Mouse (Mus musculus): ENCODE measurements around the gene A930018P22Rik. TPM values are rescaled to one million over a fixed set of nuclear protein-coding genes. Genes with fewer than 3 reads are reported as not detected.
"Not testable (repeated sequence)": the region's sequence is repeated elsewhere in the genome, so short reads cannot be mapped to it uniquely, and the experiment has no call there.

A930018P22Rik gene
- total RNA-seq (2014; fragmentation: Nextera tagmentation) (not detected in 2 replicates), total RNA-seq (2017) (not detected in 2 replicates), polyA plus RNA-seq (2012) (not detected in 2 replicates)

GRCm38 (mm10) chr2:104122505-104123378 lies at the start of gene A930018P22Rik:
A930018P22Rik (plus strand) TSS chr2:104122769.
- H3K4me3 ChIP-seq (ENCODE audit: low read depth, low read length), result peak within 1 kb of the TSS; percentile 76
- no peaks in the 10 kb centered on the region for H3K36me3 ChIP-seq (replicated peaks)
- TF ChIP-seq CTCF (IDR thresholded peaks at IDR 0.05; ENCODE audit: low read depth, low read length) (no peak), GATA2 (IDR thresholded peaks at IDR 0.05; ENCODE audit: borderline replicate concordance, low read depth, low read length) (no peak), POLR2AphosphoS5 (IDR thresholded peaks at IDR 0.05; ENCODE audit: insufficient replicate concordance, low read depth, low read length) (no peak), GATA1 (IDR thresholded peaks at IDR 0.05; ENCODE audit: borderline replicate concordance, low read length) (no peak), TAL1 (conservative IDR thresholded peaks at IDR 0.05; ENCODE audit: low read depth, low read length) (no peak)
- DNase-seq (ENCODE audit: low spot score), result peak; percentile 73
- H3K4me1 ChIP-seq (ENCODE audit: insufficient read depth, low read depth, low read length), result peaks cover 41% of the 10 kb centered on the region
- H3K27me3 ChIP-seq (ENCODE audit: insufficient read depth, low read length), result peaks cover 13% of the 10 kb centered on the region
- peak; percentile 78 for ATAC-seq (ENCODE audit: extremely low read depth, insufficient number of reproducible peaks, low FRiP score, poor library complexity, severe bottlenecking)
- H3K9me3 ChIP-seq (replicated peaks), result no peaks in the 10 kb centered on the region

GRCm38 (mm10) chr2:104078285-104078684 lies 44.3 kb upstream of the A930018P22Rik start:
- H3K4me1 ChIP-seq (ENCODE audit: insufficient read depth, low read depth, low read length), result peaks cover 26% of the 10 kb centered on the region
- H3K4me3 ChIP-seq (ENCODE audit: low read depth, low read length); H3K27me3 ChIP-seq (ENCODE audit: insufficient read depth, low read length); H3K36me3 ChIP-seq (replicated peaks); H3K9me3 ChIP-seq (replicated peaks); DNase-seq (ENCODE audit: low spot score): not testable (repeated sequence)
- ATAC-seq (ENCODE audit: extremely low read depth, insufficient number of reproducible peaks, low FRiP score, poor library complexity, severe bottlenecking), result peak; percentile 99
- TF ChIP-seq TAL1 (conservative IDR thresholded peaks at IDR 0.05; ENCODE audit: low read depth, low read length), result peak; percentile 69

GRCm38 (mm10) chr2:104081436-104082050 lies 41.0 kb upstream of the A930018P22Rik start:
- ATAC-seq (ENCODE audit: extremely low read depth, insufficient number of reproducible peaks, low FRiP score, poor library complexity, severe bottlenecking); H3K36me3 ChIP-seq (replicated peaks); H3K27me3 ChIP-seq (ENCODE audit: insufficient read depth, low read length); H3K4me3 ChIP-seq (ENCODE audit: low read depth, low read length); H3K9me3 ChIP-seq (replicated peaks); DNase-seq (ENCODE audit: low spot score): not testable (repeated sequence)
- H3K4me1 ChIP-seq (ENCODE audit: insufficient read depth, low read depth, low read length), result peaks cover 26% of the 10 kb centered on the region

- TF ChIP-seq POLR2AphosphoS5 (IDR thresholded peaks at IDR 0.05; ENCODE audit: insufficient replicate concordance, low read depth, low read length) (no peak), GATA1 (IDR thresholded peaks at IDR 0.05; ENCODE audit: borderline replicate concordance, low read length) (no peak), GATA2 (IDR thresholded peaks at IDR 0.05; ENCODE audit: borderline replicate concordance, low read depth, low read length) (no peak), CTCF (IDR thresholded peaks at IDR 0.05; ENCODE audit: low read depth, low read length) (no peak), TAL1 (conservative IDR thresholded peaks at IDR 0.05; ENCODE audit: low read depth, low read length) (no peak)
- DNase-seq (ENCODE audit: low spot score) (no peak), ATAC-seq (ENCODE audit: extremely low read depth, insufficient number of reproducible peaks, low FRiP score, poor library complexity, severe bottlenecking) (no peak)
- Histone ChIP-seq H3K36me3 (replicated peaks) (no peaks in the 10 kb centered on the region), H3K4me1 (ENCODE audit: insufficient read depth, low read depth, low read length) (peaks cover 24% of the 10 kb centered on the region), H3K4me3 (ENCODE audit: low read depth, low read length) (no peak overlapping the region), H3K27me3 (ENCODE audit: insufficient read depth, low read length) (no peaks in the 10 kb centered on the region), H3K9me3 (replicated peaks) (no peaks in the 10 kb centered on the region)
These were observed 40.1 kb upstream of the A930018P22Rik start for GRCm38 (mm10) chr2:104082474-104082873.

- DNase-seq (ENCODE audit: low spot score); H3K36me3 ChIP-seq (replicated peaks); ATAC-seq (ENCODE audit: extremely low read depth, insufficient number of reproducible peaks, low FRiP score, poor library complexity, severe bottlenecking); H3K9me3 ChIP-seq (replicated peaks); H3K27me3 ChIP-seq (ENCODE audit: insufficient read depth, low read length); H3K4me3 ChIP-seq (ENCODE audit: low read depth, low read length): not testable (repeated sequence)
- H3K4me1 ChIP-seq (ENCODE audit: insufficient read depth, low read depth, low read length), result peaks cover 12% of the 10 kb centered on the region
These were observed 38.5 kb upstream of the A930018P22Rik start for GRCm38 (mm10) chr2:104084027-104084426.

GRCm38 (mm10) chr2:104087562-104087961 lies 35.0 kb upstream of the A930018P22Rik start:
- not testable (repeated sequence) for ATAC-seq (ENCODE audit: extremely low read depth, insufficient number of reproducible peaks, low FRiP score, poor library complexity, severe bottlenecking); H3K4me1 ChIP-seq (ENCODE audit: insufficient read depth, low read depth, low read length); H3K4me3 ChIP-seq (ENCODE audit: low read depth, low read length); H3K27me3 ChIP-seq (ENCODE audit: insufficient read depth, low read length); H3K36me3 ChIP-seq (replicated peaks); H3K9me3 ChIP-seq (replicated peaks); DNase-seq (ENCODE audit: low spot score)

GRCm38 (mm10) chr2:104093305-104093704 lies 29.3 kb upstream of the A930018P22Rik start:
- Histone ChIP-seq H3K9me3 (replicated peaks) (peaks cover 4% of the 10 kb centered on the region), H3K4me1 (ENCODE audit: insufficient read depth, low read depth, low read length) (peaks cover 22% of the 10 kb centered on the region), H3K4me3 (ENCODE audit: low read depth, low read length) (no peak overlapping the region), H3K36me3 (replicated peaks) (no peaks in the 10 kb centered on the region), H3K27me3 (ENCODE audit: insufficient read depth, low read length) (no peaks in the 10 kb centered on the region)
- ATAC-seq (ENCODE audit: extremely low read depth, insufficient number of reproducible peaks, low FRiP score, poor library complexity, severe bottlenecking) (no peak), DNase-seq (ENCODE audit: low spot score) (no peak)
- TF ChIP-seq TAL1 (conservative IDR thresholded peaks at IDR 0.05; ENCODE audit: low read depth, low read length) (no peak), POLR2AphosphoS5 (IDR thresholded peaks at IDR 0.05; ENCODE audit: insufficient replicate concordance, low read depth, low read length) (no peak), GATA2 (IDR thresholded peaks at IDR 0.05; ENCODE audit: borderline replicate concordance, low read depth, low read length) (no peak), CTCF (IDR thresholded peaks at IDR 0.05; ENCODE audit: low read depth, low read length) (no peak), GATA1 (IDR thresholded peaks at IDR 0.05; ENCODE audit: borderline replicate concordance, low read length) (no peak)

All from G1E (cell line).